Mouse (Mus musculus) cerebellum, adult 2 months (tissue): ENCODE data around the gene Neurod1. TPM values are rescaled to one million over a fixed set of nuclear protein-coding genes. Genes with fewer than 3 reads are reported as not detected.

ENCODE experiments used
- DNase-seq, 2 experiments: peaks; one replicate each; pipeline ENCODE4 v3.0.0; 2021
- H3K27ac ChIP-seq: fragments of 200-500 bp; 2 replicates; pipeline ENCODE4 v1.5.1; 2012; ENCODE audit warnings: low read length, control low read depth, inconsistent platforms; ENCODE audit not compliant: insufficient read depth
- H3K27me3 ChIP-seq: fragments of 200-500 bp; 2 replicates; pipeline ENCODE4 v1.6.1; 2012; ENCODE audit warnings: inconsistent platforms, mild to moderate bottlenecking, low read length, moderate library complexity; ENCODE audit not compliant: control insufficient read depth, insufficient read depth
- H3K4me1 ChIP-seq: fragments of 200-500 bp; 2 replicates; pipeline ENCODE4 v1.6.1; 2011; ENCODE audit warnings: low read length; ENCODE audit not compliant: control insufficient read depth, insufficient read depth
- H3K4me3 ChIP-seq: fragments of 200-500 bp; replicated peaks from 2 replicates; pipeline ENCODE3; 2011; ENCODE audit warnings: mild to moderate bottlenecking, low read depth, low read length, control low read depth; ENCODE audit not compliant: insufficient read depth
- CTCF ChIP-seq: fragments of 200-500 bp; IDR thresholded peaks from 2 replicates; pipeline ENCODE4 v1.5.1; 2011; ENCODE audit warnings: low read depth, mild to moderate bottlenecking, control low read depth, low read length, moderate library complexity, borderline replicate concordance; ENCODE audit not compliant: insufficient read depth
- POLR2A ChIP-seq: fragments of 200-500 bp; IDR thresholded peaks from 2 replicates; pipeline ENCODE4 v1.6.1; 2011; ENCODE audit warnings: low read length, control low read depth, borderline replicate concordance; ENCODE audit not compliant: insufficient read depth
- WGBS: fragments of 180-500 bp; shearing (Covaris S2); methylation state at CpG from one replicate; pipeline ENCODE4 v1.1.7; 2018; 5-methylcytosine and 5-hydroxymethylcytosine counted together
- polyA plus RNA-seq: library from polyadenylated mRNA; depleted of rRNA; stranded (reverse); fragments of >200 nt; gene quantifications from 2 replicates; pipeline ENCODE4 v1.2.3, GENCODE M21; 2012; rRNA removed

The Neurod1 gene
- 240 and 303 TPM in 2 replicates for polyA plus RNA-seq

- under 1% methylated on average over 41 of the region's 42 CpGs for whole genome bisulfite sequencing
- H3K27me3 ChIP-seq: no peaks in the 10 kb centered on the region
- H3K4me1 ChIP-seq: peaks cover 2% of the 10 kb centered on the region; the same call in 1 of the 2 replicates
- peak within 1 kb of the TSS; percentile 100 for H3K27ac ChIP-seq
- peak; percentile 97 to 99 for DNase-seq
- H3K4me3 ChIP-seq: peak within 1 kb of the TSS; percentile 92
- peak; percentile 99 for TF ChIP-seq POLR2A
- TF ChIP-seq CTCF: no peak
These were observed at the start of gene Neurod1, which contains the start of gene Cerkl for GRCm38 (mm10) chr2:79456575-79457349. Gene Neurod1 (minus strand): TSS chr2:79456751. Gene Cerkl (minus strand): TSS chr2:79456785.

GRCm38 (mm10) chr2:79498990-79499755 lies 42.6 kb upstream of the Neurod1 start:
- 7% methylated on average over 10 of the region's 10 CpGs for WGBS
- peak overlapping the region; percentile 65 for H3K27ac ChIP-seq
- TF ChIP-seq CTCF (peak; percentile 98), POLR2A (no peak)
- H3K4me3 ChIP-seq: peak overlapping the region; percentile 49
- H3K4me1 ChIP-seq: peaks cover 5% of the 10 kb centered on the region; the same call in 1 of the 2 replicates
- DNase-seq: peak; percentile 87 to 89
- H3K27me3 ChIP-seq: no peaks in the 10 kb centered on the region

- no peak for TF ChIP-seq CTCF
- TF ChIP-seq POLR2A: no peak
- H3K27me3 ChIP-seq: no peaks in the 10 kb centered on the region
- 79% methylated on average over 3 of the region's 3 CpGs for WGBS
- no peaks in the 10 kb centered on the region; the same call in 1 of the 2 replicates for H3K4me1 ChIP-seq
- H3K4me3 ChIP-seq: no peak overlapping the region
- no peak overlapping the region for H3K27ac ChIP-seq
- no peak for DNase-seq
These were observed 28.6 kb upstream of the Neurod1 start for GRCm38 (mm10) chr2:79485127-79485526.

- WGBS: 29% methylated on average over 2 of the region's 2 CpGs
- peak; percentile 66 to 85 for DNase-seq
- H3K4me3 ChIP-seq: no peak overlapping the region
- no peak for TF ChIP-seq POLR2A
- H3K27ac ChIP-seq: no peak overlapping the region
- H3K4me1 ChIP-seq: no peaks in the 10 kb centered on the region; the same call in 1 of the 2 replicates
- H3K27me3 ChIP-seq: no peaks in the 10 kb centered on the region
These were observed 26.0 kb upstream of the Neurod1 start for GRCm38 (mm10) chr2:79482511-79482910.

- Histone ChIP-seq H3K4me1 (peaks cover 12% of the 10 kb centered on the region), H3K4me3 (no peak overlapping the region), H3K27ac (peak overlapping the region; percentile 95), H3K27me3 (no peaks in the 10 kb centered on the region)
- 53% methylated on average over 4 of the region's 4 CpGs for WGBS
- no peak for TF ChIP-seq POLR2A
- TF ChIP-seq CTCF: no peak
- peak; percentile 41 to 54 for DNase-seq
These were observed 5.9 kb upstream of the Neurod1 start for GRCm38 (mm10) chr2:79462411-79462810.

GRCm38 (mm10) chr2:79461861-79462260 lies 5.3 kb upstream of the Neurod1 start:
- peak; percentile 80 to 89 for DNase-seq
- Histone ChIP-seq H3K27me3 (no peaks in the 10 kb centered on the region), H3K27ac (no peak overlapping the region; the same call in 1 of the 2 replicates), H3K4me1 (peaks cover 12% of the 10 kb centered on the region), H3K4me3 (no peak overlapping the region)
- 13% methylated on average over 2 of the region's 2 CpGs for WGBS
- TF ChIP-seq POLR2A: no peak
- TF ChIP-seq CTCF: no peak

- peaks cover 12% of the 10 kb centered on the region for H3K4me1 ChIP-seq
- H3K27me3 ChIP-seq: no peaks in the 10 kb centered on the region
- 8% methylated on average over 2 of the region's 2 CpGs for WGBS
- peak in 1 of 2 experiments; percentile 34 for DNase-seq
- H3K27ac ChIP-seq: peak overlapping the region; percentile 100; the same call in 1 of the 2 replicates
- TF ChIP-seq POLR2A (no peak), CTCF (no peak)
- H3K4me3 ChIP-seq: no peak overlapping the region
These were observed 4.0 kb upstream of the Neurod1 start for GRCm38 (mm10) chr2:79460586-79460985.
